Mouse (Mus musculus) T-helper 17 cell (primary cell): ENCODE data around the gene Galnt6.

Source experiments
- in situ Hi-C, 2 experiments: fragments of 300-600 bp; cut with MboI, MseI; formaldehyde crosslinking; loops; 1 replicate in 1 of 2; 2 replicates in 1 of 2; pipeline ENCODE4 v1.15.1; 2025; ENCODE audit warnings: high pct_unique_total_duplicates in 2 of 2

Gene Galnt6

DNA sequence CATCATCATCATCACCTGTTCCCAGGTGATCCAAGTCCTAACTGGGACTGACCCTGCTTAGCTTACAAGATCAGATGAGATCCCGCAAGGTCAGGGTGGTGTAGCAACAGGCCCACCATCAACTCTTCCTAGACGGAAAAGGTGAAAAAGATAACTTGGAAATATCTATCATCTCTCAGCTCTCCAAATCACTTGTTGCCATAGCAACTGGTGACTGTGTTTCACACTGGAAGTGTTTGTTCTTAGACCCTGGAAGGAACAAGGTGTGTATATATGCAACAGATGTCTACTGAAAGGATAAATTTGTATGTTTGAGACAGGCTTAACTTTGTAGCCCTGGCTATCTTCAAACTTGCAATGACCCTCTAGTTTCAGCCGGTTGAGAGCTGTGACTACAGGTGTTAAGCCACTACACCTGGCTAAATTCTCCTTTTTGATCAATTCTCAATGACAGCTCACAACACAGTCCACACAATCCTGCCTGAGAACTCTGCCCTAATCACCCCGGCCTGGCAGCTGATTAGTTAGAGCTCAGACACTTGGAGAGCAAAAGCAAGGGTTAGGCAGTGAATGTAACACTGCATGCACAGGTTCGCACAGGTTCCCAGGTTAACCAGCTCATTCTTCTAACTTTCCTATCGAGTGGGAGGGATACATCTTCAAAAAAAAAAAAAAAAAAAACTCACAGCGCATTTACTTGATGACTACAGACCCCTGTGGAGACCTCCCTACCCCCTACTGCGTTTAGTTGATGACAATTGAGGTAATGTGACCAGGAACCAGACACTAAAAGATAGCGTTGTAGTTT lies 63.6 kb downstream of the Galnt6 start:
- in situ Hi-C loops = loop anchor here in 1 of 2 experiments (5.0 kb wide), 1 partner anchor 128 kb away; no protein-coding TSS in a partner anchor

DNA sequence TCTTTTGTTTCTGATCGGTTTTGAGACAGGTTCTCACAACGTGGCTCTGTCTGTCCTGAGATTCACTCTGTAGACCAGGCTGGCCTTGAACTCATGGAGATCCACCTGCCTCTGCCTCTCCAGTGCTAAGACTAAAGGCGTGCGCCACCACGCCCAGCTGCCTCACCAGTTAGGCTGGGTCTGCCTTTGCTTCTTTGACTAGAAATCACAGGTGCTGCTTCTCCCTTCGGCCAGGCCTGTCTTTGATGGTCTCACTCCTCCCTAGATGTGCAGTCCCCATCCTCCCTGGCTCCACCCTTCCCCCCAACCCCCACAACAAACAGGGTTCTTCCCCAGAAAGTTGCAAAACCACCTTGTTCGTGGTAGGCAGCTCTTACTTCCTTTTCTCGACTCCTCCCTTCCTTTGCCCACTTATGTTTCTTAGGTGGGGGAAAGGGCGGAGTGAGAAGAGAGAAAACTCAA lies 64.3 kb downstream of the Galnt6 start:
- in situ Hi-C loops = loop anchor here in 1 of 2 experiments (5.0 kb wide), 1 partner anchor 128 kb away; no protein-coding TSS in a partner anchor

DNA sequence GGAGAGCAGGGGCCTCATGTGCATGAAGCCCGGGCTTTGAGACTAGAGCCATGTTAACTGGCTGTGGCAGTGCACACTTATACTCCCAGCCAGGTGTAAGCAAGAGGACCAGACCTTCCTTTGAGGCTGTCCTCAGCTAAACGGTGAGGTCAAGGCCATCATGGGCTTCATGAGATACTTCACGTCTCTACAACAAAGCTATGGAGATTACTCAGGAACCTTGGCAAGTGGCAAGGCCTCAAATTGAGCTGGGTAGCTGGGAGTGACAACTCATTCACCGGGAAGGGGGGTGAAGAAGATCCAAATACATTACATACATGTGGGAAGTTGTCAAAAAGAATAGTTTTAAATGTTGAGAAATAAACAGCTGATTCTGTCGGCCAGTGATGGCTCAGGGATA lies 68.4 kb downstream of the Galnt6 start:
- in situ Hi-C loops = no loop called here

DNA sequence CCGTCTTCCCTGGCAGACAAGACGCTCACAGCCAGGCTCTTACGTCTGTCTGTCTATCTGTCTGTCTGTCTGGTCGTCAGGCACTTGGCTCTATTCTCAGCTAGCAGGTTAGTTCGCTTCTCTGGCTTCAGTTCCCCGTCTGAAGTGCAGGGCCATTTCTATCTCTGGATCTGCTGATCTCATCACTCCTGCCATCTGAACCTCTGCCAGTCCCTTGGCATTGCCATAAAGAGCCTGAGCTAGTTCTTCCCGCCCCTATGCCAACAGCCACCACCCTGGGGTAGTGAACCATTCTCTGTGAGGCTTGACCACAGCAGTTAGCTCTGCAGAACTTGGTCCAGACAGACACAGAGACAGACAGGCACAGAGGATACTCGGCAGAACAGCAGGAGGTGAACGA lies 68.9 kb downstream of the Galnt6 start:
- in situ Hi-C loops = no loop called here

DNA sequence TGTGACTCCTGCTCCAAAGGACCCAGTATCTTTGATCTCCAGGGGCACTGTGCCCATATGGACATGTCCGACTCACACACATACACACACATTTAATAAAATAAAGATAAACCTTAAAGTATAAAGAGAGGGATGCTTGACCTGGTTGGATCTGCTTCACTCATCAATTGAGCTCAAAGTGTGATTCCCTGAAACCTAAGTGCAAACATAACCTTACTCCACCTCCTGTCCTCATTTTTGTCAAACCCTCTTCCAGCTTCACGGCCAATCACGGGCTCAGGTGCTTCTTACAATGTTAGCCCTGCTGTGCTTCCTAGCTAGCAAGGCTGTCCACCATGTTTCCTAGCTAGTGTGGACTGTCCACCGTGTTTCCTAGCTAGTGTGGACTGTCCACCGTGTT lies 74.0 kb downstream of the Galnt6 start:
- in situ Hi-C loops = no loop called here

DNA sequence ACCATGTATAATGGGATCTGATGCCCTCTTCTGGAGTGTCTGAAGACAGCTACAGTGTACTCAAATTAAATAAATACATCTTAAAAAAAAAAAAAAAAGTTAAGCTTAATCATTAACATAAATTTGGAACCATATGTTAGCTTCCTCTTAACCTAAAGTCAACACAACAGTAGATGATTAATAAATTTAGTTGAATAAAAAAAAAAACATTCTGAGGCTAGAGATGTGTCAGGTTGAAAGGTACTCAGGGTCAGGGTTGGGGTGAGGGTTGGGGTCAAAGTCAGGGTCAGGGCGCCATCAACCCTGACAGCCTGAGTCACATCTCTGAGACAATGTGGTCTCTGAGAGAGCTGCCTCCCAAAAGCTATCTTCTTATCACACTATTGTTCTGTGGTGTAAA lies 74.9 kb downstream of the Galnt6 start:
- in situ Hi-C loops = no loop called here

DNA sequence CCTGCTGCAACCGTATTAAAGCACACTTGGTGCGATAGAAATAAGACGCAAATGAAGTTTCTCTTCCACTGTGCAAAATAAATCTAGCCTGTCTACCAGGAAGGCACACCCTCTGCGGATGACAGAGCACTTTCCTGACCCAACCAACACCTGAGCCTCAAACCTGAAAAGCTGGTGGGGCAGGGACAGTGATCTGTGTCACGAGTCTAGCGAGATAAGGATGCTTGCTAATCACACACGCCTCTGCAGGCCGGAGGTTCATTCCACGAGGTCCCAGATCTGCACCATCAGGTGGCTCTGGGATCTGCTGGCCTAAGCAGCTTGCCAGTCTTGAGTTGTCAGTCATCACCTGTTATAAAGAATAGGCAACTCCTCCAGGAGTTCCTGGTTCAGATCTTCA lies 77.6 kb downstream of the Galnt6 start:
- in situ Hi-C loops = no loop called here

DNA sequence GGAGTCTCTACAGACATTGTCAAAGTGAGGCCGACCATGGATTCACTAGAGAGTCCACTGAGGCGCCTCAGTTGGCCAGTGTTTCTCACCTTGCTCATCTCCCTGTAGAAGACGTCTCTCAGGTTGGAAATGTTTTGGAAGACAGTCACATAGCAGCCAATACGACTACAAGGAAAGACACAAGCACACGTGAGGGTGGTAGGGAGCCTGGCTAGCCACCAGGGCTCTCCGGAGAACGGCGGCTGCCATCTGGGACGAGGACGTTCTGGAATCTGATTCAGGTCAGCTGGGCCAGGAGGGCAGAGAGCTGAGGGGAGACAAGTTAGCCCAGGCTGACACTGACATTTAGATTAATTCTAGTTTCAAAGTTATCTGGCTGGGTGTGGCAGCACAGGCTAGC lies 79.1 kb downstream of the Galnt6 start:
- in situ Hi-C loops = no loop called here

DNA sequence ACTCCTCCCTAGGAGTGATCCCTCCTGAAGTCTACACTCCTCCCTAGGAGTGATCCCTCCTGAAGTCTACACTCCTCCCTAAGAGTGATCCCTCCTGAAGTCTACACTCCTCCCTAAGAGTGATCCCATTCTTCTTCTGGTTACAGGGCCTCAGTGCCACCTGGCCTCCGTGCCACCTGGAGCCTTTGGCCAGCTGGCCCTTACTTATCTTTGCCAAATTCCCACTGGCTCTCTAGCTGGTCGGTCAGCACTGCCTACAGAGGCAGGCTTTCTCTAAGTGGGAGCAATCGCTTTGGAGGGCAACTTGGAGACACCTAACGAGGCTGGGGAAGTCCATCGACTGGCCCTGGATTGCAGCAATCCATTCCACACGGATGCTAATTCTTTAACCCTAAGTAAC lies 83.0 kb downstream of the Galnt6 start:
- in situ Hi-C loops = no loop called here

DNA sequence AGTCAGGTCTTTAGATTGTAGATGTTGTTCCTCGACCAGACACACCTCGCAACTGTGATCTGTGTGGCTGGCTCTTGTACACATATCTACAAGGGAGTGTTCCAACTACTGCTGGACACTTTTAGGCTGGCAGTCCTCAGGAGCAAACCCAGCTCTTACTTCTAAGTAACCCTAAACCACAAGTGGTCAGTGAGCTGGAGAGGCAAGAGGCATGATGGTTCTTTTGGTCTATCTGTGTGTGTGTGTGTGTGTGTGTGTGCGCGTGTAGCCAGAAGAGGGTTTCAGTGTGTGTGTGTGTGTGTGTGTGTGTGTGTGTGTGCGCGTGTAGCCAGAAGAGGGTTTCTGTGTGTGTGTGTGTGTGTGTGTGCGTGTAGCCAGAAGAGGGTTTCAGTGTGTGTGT lies 86.7 kb downstream of the Galnt6 start:
- in situ Hi-C loops = no loop called here
